Mouse (Mus musculus): ENCODE measurements around the gene S100a14. TPM values are rescaled to one million over a fixed set of nuclear protein-coding genes. Genes with fewer than 3 reads are reported as not detected.

The S100a14 gene
- polyA plus RNA-seq, 1 experiment from 2014 or later, result 0.66 TPM

DNA sequence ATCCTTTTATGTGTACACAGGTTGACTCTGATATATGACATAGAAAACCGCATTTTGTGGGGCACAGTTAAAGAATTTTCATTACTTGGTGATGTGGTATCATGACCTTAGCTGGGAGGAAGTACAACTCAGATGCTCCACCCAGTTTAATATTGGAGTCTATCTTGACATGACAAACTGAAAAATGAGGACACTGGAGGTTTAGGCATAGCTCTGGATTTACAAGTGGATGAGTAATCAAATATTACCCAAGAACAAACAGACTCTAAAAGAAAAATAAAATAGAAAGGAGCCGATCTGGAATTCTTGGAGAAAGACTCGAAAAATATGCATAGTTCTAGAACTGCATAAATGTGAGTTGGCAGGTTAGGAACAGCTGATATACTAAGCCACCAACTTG is 48.7 kb downstream of the S100a14 start:
- H3K4me2 ChIP-seq (replicated peaks), result no peak overlapping the region
- no peaks in the 10 kb centered on the region for H3K9me3 ChIP-seq (replicated peaks)
- 83% methylated on average over 3 of the region's 3 CpGs for WGBS

DNA sequence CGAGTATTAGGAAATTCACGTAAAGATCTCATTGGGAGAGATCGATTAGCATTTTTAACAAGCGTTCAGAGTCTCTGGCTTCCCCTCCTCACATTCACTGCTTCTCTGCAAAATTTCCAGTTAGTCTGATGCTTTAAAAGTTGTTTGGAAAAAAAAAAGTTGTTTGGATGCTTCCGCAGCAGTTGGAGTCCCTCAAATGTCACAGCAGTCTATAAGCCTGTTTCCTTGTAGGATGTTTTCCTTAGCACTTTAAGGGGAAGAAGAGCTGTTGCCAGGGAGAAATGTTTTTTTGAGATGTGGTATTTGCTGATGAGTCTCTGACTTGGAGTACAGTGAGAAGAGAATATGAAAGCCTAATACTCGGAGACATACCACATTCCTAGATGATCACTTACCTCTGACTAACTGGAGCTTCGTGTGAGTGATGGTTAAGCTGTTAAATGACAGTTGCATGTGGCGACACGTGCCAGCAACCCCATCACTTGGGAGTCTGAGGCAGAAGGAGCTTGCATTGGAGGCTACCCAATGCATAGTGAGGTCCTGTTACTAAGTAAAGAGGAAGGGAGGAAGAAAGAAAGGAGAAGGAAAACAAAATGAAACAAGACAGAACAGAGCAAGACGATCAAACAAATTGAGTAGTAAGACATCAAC is 49.8 kb downstream of the S100a14 start:
- Histone ChIP-seq H3K27me3 (no peaks in the 10 kb centered on the region), H3K4me1 (no peaks in the 10 kb centered on the region), H3K27ac (no peak overlapping the region), H3K36me3 (no peaks in the 10 kb centered on the region), H3K9ac (no peak overlapping the region), H3K4me2 (replicated peaks) (no peak overlapping the region), H3K9me3 (replicated peaks) (no peaks in the 10 kb centered on the region), H3K4me3 (no peak overlapping the region)
- WGBS, result 74% methylated on average over 10 of the region's 10 CpGs
- ATAC-seq (ENCODE audit: low FRiP score), result no peak

More for the DNA sequence above, 48.7 kb downstream of the S100a14 start:
- Histone ChIP-seq H3K4me3 (no peak overlapping the region), H3K4me1 (no peaks in the 10 kb centered on the region), H3K27ac (no peak overlapping the region), H3K36me3 (no peaks in the 10 kb centered on the region), H3K27me3 (no peaks in the 10 kb centered on the region), H3K9ac (no peak overlapping the region)
- no peak for ATAC-seq (ENCODE audit: low FRiP score)

Other genes with a start within 250 kb of the S100a14 start
- gene Gatad2b, start 233.7 kb upstream of the S100a14 start, polyA plus RNA-seq (2016; fragmentation: Nextera tagmentation; extraction: Ambion mirVana), result 14.2 and 17.1 TPM in 2 replicates
- gene Slc27a3, start 136.9 kb upstream of the S100a14 start, polyA plus RNA-seq (2016; fragmentation: Nextera tagmentation; extraction: Ambion mirVana), result 32.9 and 35.3 TPM in 2 replicates
- gene Ints3, start 93.2 kb upstream of the S100a14 start, polyA plus RNA-seq (2016; fragmentation: Nextera tagmentation; extraction: Ambion mirVana), result 40.5 and 44.3 TPM in 2 replicates
- gene Npr1, start 61.0 kb upstream of the S100a14 start, polyA plus RNA-seq (2016; fragmentation: Nextera tagmentation; extraction: Ambion mirVana), result 3.8 and 4.1 TPM in 2 replicates
- gene Ilf2, start 50.7 kb upstream of the S100a14 start, polyA plus RNA-seq (2016; fragmentation: Nextera tagmentation; extraction: Ambion mirVana), result 292 and 310 TPM in 2 replicates
- gene Snapin, start 35.8 kb upstream of the S100a14 start, polyA plus RNA-seq (2016; fragmentation: Nextera tagmentation; extraction: Ambion mirVana), result 80.6 and 89.5 TPM in 2 replicates
- 203 and 218 TPM in 2 replicates for gene Chtop, start 17.4 kb upstream of the S100a14 start, polyA plus RNA-seq (2016; fragmentation: Nextera tagmentation; extraction: Ambion mirVana)
- gene S100a1, start 12.5 kb upstream of the S100a14 start, polyA plus RNA-seq (2016; fragmentation: Nextera tagmentation; extraction: Ambion mirVana), result 5.8 and 13.4 TPM in 2 replicates
- gene S100a13, start 12.4 kb upstream of the S100a14 start, polyA plus RNA-seq (2016; fragmentation: Nextera tagmentation; extraction: Ambion mirVana), result 15.3 and 16.4 TPM in 2 replicates
- gene S100a16, start 10.4 kb downstream of the S100a14 start, polyA plus RNA-seq (2016; fragmentation: Nextera tagmentation; extraction: Ambion mirVana), result 40.0 and 45.8 TPM in 2 replicates
- gene S100a3, start 33.7 kb downstream of the S100a14 start, polyA plus RNA-seq (2016; fragmentation: Nextera tagmentation; extraction: Ambion mirVana), result 0.59 and 0.63 TPM in 2 replicates
- not detected in 2 replicates for gene S100a2, start 63.4 kb downstream of the S100a14 start, polyA plus RNA-seq (2016; fragmentation: Nextera tagmentation; extraction: Ambion mirVana)
- not detected in 2 replicates for gene Gm42674, start 75.0 kb downstream of the S100a14 start, polyA plus RNA-seq (2016; fragmentation: Nextera tagmentation; extraction: Ambion mirVana)
- 1.2 and 1.3 TPM in 2 replicates for gene S100a4, start 76.9 kb downstream of the S100a14 start, polyA plus RNA-seq (2016; fragmentation: Nextera tagmentation; extraction: Ambion mirVana)
- gene S100a5, start 81.7 kb downstream of the S100a14 start, polyA plus RNA-seq (2016; fragmentation: Nextera tagmentation; extraction: Ambion mirVana), result not detected in 2 replicates
- 28.5 and 30.3 TPM in 2 replicates for gene S100a6, start 86.0 kb downstream of the S100a14 start, polyA plus RNA-seq (2016; fragmentation: Nextera tagmentation; extraction: Ambion mirVana)
- not detected in 2 replicates for gene S100a7a, start 127.2 kb downstream of the S100a14 start, polyA plus RNA-seq (2016; fragmentation: Nextera tagmentation; extraction: Ambion mirVana)
- 8.2 and 19.4 TPM in 2 replicates for gene S100a8, start 142.1 kb downstream of the S100a14 start, polyA plus RNA-seq (2016; fragmentation: Nextera tagmentation; extraction: Ambion mirVana)
- 7.9 and 10.2 TPM in 2 replicates for gene S100a9, start 168.9 kb downstream of the S100a14 start, polyA plus RNA-seq (2016; fragmentation: Nextera tagmentation; extraction: Ambion mirVana)
- not detected in 2 replicates for gene Pglyrp4, start 200.1 kb downstream of the S100a14 start, polyA plus RNA-seq (2016; fragmentation: Nextera tagmentation; extraction: Ambion mirVana)

Measured in hindbrain, embryonic 12.5 days (tissue).